Mouse (Mus musculus) lung, adult 2 months (tissue): ENCODE measurements at regions not wholly inside any gene's neighbourhood (a gene's known extent, or its start where the extent isn't known, plus 50 kb on each side); places are given as distances from the start of the nearest gene placed in this dataset.

Experiments
- CTCF ChIP-seq: fragments of 200-500 bp; IDR thresholded peaks from 2 replicates; pipeline ENCODE4 v1.5.1; 2011; ENCODE audit warnings: mild to moderate bottlenecking, low read length, control low read depth; ENCODE audit not compliant: insufficient read depth
- POLR2A ChIP-seq: fragments of 200-500 bp; IDR thresholded peaks from 2 replicates; pipeline ENCODE4 v1.6.1; 2011; ENCODE audit warnings: low read depth, mild to moderate bottlenecking, control low read depth, low read length, borderline replicate concordance; ENCODE audit errors: extremely low read depth

- TF ChIP-seq POLR2A (no peak), CTCF (no peak)
Observed at GRCm38 (mm10) chr9:46816126-46816525, 182.4 kb upstream of the Gm4791 start.
